Mouse (Mus musculus) urinary bladder, adult 18-20 months (tissue): Measurements from ENCODE around the gene Agxt.

ENCODE experiments used
- DNase-seq, 2 experiments: peaks; one replicate each; pipeline ENCODE4 v3.0.0; 2022; ENCODE audit warnings: low spot score in 2 of 2, mixed read lengths in 2 of 2

The Agxt gene

DNA sequence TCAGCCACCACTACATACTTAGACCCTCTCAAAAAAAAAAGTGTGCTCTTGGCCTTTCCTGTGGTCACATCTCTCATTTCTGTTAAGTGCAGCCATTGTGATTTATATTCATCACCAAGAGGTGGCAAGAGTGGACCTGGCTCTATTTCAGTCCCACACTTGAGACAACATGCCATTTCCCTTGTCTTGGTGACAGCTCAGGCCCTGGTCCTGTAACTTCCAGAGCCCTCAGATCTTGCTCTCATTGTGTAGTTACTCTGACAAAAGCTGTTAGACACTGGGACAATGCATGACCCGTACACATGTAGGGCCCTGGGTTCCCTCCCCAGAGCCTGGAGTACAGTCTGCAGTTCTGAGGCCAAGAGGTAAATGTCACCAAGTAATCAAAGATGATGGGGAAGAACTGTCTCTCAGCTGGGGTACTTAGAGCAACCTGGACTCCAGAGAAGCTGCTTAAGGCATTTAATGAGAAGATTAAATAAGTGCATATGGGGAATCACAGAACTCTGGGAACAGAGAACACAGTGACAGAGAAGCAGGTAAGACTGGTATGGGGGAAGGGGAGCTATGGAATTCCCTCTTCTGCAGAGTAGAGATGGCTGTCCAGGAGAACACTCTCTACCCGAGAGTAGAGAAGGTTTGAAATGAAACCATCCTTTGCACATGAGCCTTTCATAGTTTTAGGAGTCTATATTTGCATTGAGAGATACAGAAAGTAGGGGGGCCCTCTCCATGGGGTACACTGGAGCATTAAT, 16.0 kb downstream of the Agxt start:
- DNase-seq = no peak

DNA sequence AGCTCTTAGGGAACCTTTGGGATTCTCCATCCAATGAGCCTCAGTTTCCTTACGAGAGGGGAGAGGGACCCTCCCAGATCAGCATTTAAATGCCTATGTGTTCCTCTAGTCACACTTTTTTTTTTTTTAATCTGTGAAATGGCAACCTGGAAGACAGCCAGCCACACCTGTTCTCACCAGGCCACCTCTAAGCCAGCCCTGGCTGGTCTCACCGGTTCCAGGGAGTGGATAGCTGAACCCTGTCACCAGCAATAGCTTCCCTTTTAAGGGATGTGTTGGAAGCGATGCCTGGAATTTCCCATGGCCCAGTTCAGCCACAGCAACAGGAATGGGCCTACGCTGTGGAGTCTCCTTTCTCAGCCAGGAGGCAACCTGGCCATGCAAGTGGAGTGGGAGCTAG, 22.5 kb downstream of the Agxt start:
- peak; percentile 29 to 35 for DNase-seq

DNA sequence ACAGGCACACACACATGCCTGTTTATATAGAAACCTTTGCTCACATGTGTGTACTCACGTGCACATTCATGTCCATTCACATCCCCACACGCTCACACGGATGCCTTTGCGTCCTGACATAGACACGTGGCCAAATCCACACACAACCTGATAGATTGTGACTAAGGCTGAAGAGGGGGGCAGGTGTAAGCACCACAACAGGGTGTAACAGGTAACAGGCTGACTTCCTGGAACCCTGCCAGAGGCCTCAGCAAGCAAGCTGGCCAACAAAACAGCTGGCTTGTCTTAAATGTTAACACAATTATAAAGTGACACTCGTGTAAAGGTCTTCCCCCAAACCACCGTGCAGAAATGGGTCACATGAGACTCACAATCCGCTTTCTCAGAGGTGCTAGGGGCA, 23.9 kb downstream of the Agxt start:
- peak in 1 of 2 experiments; percentile 25 for DNase-seq

DNA sequence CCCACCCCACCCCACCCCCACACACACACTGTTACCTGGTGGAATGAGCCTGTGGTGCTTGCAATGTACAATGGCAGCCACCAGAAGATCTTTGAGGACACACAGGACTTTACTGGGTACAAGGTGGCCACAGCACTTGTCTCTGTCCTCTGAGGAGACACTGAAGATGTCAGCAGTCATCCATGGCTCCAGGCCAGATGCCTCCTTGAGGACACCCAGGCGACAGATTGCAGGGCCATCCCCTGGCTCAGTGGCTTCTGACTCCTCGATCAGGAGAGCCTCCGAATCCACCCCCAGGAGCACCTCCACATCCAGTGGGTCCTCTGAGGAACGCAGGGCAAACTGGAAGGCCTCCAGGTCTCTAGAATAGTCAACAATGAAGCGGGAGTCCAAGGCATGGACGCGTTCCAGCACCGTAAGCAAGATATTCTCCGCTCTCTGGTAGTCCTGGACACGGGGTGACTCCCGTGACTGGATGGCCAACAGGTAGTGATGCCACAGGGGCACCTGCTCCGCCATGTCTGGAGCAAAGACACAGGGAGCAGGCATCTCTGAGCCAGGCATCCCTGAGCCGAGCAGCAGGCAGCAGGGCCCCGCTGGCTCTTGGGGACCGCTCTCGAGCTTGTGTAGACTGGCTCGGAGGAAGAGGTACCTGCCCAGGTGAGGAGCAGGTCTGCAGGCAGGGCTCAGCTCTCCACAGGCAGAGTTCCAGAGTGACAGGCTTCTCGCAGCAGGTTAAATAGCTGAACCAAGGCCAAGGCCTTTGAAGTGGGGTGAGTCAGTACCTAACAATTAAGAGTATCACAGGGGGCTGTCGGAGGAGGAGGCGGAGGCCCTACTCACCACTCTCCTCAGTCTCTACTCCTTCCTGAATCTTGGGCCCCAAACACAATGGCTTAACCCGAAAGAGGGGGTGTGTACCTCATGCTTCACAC, 24.8 kb downstream of the Agxt start:
- DNase-seq = no peak

DNA sequence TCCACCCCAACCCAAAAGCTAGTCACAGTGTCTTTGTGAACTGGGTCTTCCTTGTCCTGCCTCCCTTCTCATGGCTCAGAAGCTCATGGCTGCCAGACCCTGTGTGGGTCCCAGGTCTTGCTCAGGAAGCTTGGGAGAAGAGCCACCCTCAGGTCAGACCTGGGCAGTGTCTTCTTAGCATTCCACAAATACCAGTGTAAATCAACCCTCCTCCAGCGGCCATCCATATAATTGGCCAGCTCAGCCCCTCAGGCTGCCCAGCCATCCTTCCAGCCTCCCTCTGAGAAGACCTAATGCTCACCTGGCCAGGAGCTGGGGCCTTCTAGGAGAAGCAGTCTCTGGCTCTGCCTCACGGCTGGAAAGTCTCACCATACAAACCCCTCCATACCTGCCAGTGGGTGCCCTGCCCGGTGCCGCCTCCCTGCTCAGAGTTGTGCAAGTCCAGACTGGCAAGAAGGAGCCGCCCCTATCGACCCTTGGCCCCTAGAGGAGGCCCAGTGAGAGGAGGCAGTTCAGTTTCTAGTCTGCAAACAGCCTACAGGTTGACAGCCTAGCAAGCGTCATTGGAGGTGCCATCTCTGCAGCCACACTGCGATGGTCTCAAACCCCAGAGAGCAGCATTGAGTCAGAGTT, 25.6 kb downstream of the Agxt start, which contains the start of gene 2310007B03Rik:
TSS of gene 2310007B03Rik (minus strand) at position 448 of the 633 bp plus-strand sequence.
- DNase-seq = no peak

DNA sequence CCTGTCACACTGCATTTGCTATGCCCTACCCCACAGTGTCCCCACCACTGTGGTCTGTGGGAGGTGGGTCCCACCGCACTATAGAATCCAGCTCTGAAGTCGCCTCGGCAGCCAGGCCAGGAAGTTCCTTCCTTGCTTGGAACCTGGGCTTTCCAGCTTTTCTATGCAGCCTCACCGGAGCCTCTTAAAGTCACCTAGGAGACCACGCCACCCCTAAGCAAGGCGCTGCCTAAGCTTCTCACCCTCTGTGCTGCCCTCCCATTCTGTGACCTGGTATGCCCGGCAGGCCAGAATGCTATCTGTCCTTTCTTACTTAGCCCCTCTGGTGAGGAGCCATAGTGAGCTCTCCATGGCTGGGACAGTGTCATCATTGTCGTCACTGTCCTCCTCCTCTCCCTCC, 26.3 kb downstream of the Agxt start:
- DNase-seq = no peak

DNA sequence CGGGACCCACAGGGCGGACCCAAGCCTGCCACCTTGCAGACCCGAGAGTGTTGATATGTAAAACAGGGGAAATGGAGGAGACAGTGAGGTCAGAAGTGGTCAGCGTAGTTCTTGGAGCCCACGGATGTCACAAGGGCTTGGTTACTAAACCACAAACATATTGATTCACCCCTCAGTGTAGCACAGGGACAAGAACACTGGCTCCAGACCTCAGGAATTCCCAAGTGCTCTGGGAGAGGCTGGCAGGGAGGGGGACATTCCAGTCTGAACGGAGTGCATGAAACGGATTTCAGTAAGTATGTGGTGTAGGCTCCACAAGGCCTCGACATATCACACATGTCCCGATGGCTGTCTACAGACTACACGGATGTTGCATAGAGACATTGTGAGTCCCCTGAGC, 26.9 kb downstream of the Agxt start:
- no peak for DNase-seq

DNA sequence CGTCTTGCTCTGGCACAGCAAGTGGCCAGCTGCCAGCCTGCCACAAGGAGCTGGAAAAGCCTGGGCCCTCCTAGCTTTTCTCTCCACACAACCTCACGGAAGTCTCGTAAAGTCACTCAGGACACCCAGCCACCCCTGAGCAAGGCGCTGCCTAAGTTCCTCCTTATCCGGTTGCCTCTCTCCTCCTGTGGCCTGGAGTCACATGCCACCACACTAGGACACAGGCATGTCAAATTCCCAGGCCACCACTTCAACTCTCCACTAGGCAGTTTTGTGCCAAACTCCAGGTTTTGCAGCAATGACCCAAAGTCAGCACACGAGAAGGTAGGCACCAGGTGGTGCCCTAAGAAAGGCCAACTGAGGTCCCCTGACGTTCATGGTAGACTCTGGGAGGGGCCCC, 27.5 kb downstream of the Agxt start:
- DNase-seq = no peak

DNA sequence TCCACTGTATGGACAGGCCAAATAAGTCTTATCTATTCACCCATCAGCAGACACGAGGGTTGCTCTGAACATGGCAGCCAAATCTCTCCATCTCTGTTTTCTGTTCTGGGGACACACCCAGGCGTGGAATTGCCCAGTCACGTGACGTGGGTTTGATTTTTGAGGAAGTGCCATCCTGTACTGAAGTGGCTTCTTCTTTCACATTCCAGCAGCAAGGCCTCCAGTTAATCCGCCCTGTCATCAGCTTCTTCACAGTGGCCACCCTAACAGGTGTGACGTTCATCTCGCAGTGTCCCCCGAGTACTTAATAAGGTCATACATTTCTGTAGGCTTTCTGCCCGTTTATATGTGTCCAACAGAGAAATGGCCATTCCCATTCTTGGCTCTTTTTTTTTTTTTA, 30.4 kb downstream of the Agxt start:
- DNase-seq = peak in 1 of 2 experiments; percentile 25

DNA sequence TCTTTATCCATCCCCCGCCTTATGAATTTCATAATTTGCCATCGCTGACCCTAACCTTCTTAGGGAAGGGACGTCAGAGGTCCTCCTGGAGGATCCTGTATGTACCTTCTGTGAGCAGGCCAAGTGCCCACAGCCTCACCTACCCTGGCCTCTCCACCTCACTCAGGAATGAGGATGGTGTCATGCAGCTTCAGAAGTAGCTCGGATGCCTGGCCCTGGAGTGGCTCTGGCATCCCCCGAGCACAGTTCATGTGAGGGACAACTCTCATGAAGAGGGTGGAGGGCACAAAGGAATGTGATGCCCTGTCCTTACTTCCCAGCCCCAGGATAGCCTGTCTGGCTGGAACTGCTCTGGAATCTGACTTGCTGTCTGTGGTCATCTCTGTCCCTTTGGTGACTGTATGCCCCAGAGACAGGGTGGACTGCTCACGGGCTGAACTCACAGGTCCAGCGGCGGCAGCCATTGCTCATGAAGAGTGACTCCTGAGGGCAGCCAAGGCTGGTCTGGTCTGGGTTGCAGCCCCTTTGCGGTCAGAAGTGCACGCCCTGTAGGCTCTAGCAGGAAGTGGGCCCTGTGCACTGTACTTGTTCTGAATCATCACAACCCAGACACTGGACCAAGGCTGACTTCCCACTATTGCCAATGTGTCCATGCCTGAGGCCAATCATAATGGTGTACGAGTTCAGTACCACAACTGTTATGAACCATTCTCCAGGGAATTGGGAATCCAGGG, 31.5 kb downstream of the Agxt start:
- DNase-seq = no peak

DNA sequence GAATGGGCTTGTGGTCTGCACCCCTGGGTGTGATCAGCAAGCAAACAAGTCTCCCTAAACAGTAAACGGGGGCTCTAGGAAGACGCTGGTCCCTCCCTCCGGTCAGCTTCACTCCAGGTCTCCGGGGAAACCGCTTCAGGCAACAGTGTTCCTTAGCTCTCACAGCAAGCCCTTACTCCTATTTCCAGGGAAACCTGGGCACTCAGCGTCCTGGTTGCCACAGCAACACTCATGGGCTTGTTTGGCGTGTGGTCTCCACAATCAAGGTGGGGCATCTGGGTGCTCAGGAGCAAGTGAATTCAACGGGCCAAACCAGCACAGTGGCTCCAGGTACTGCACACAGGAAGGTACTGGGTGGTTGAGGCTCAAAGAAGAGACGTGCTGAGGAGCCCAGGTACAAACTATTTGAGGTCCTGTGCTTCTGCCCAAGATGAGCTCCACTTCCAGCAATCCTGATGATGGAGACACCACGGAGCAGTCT, 33.3 kb downstream of the Agxt start, which contains the start of gene Crocc2:
TSS of gene Crocc2 (plus strand) at position 431 of the 481 bp plus-strand sequence.
- no peak for DNase-seq

DNA sequence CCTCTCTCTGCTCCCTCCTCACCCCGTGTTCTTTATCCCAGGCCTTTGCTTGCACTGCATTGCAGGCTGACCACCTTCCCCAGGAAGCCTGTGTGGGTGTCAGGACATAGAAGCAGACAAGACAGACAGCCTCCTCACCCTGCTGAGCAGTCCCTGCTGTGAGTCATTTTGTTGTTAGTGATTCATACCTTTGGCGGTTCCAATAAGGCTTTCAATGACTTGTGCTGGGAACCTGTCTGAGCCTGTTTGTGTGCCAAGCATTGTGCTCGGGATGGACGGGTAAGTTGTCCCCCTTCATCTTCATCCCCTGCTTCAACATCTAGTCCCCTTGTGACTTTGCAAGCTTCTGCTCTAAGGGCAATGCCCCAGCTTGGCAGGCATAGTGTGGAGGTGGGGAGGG, 38.6 kb downstream of the Agxt start:
- DNase-seq = no peak

DNA sequence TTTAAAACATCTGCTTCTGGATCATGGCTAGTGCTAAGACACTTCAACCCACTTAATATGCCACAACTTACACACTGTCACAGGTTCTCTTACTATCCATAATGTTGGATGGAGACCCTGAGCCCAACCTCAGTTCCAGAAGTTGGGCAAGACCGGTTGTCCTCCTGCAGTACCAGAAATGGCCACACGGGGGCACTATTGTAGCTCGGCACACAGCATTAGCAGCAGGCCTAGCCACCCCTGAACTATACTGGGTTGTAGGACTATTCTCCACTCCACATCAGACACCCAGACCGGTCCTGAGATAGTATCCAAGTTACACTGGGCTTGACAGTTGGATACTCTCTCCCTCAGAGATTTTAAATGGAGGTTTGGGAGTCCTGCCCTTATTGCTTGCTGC, 39.4 kb downstream of the Agxt start:
- DNase-seq = peak; percentile 63 to 65

DNA sequence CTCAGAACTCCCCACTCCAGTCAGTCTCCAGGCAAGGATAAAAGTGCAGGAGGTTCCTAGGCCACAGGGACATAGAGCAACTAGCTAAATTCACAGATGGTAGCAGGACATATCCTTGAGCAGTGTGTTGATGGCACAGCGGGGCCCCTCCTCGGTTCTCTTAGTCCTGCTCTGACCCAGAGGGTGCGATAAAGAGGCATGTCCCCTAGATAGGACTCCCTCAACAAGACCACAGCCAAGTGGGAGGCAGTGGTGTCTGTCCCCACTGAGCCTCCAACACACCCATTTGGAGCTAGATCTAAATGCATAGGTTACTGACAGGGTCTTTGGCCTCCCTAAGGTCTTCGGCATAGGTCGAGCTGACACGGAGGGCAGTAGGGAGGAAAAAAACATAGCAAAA, 40.8 kb downstream of the Agxt start:
- DNase-seq = no peak

DNA sequence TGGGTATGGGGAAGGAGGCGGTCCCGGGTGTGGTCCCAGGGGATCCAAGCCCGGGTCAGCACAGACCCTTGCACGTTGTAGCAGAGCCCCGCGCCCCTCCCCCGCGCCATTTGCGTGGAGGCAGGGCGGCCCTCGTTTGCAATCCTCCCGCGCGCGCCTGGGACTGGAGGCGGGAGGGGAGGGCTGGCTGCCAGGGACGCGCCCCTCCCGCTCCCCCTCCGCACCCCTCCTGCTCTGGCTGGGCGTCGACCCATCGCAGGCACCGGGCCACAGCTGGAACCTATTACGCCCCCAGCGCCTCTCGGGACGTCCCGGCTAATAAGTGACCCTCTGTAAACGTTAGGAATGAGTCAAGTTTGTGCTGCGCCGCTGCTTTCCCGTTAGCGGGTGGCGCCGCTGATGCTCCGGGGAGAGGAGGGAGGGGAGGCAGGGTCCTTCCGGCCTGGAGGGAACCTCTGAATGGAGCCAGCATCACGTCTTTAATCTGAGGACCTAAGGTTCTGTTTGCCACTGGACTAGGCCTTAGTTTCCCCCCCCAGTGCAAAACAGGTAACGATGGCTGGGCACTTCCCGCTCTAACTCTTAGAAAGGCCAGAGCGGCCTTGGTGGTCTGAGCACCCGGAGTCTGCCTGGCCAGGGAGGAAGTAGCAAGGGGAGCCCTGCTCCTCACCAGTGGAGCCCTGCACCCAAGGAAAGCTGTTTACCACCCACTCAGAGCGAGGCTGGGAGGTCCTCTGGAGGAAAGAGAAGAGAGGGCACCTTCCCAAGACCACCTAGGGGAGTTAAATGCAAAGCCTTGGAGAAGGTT, 41.7 kb downstream of the Agxt start:
- DNase-seq = peak; percentile 30 to 72

DNA sequence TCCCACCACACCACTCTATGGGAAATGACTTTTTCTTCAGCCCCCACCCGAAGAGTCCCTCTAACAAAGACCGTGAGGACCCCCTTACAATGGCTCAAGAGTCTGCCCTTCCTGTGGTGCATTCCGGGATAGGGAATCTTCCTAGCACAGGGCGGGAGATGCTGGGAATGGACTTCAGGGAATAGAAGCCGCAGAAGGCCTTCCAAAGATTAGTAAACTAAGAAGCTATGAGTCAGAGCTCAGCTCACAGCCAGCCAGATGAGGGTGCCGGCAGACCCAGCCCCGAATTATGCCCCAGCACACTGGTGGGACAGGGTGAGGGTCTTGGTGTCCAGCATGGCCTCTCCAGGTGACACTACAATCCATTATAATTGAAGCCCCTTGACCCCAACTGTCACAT, 47.2 kb downstream of the Agxt start:
- DNase-seq = no peak

DNA sequence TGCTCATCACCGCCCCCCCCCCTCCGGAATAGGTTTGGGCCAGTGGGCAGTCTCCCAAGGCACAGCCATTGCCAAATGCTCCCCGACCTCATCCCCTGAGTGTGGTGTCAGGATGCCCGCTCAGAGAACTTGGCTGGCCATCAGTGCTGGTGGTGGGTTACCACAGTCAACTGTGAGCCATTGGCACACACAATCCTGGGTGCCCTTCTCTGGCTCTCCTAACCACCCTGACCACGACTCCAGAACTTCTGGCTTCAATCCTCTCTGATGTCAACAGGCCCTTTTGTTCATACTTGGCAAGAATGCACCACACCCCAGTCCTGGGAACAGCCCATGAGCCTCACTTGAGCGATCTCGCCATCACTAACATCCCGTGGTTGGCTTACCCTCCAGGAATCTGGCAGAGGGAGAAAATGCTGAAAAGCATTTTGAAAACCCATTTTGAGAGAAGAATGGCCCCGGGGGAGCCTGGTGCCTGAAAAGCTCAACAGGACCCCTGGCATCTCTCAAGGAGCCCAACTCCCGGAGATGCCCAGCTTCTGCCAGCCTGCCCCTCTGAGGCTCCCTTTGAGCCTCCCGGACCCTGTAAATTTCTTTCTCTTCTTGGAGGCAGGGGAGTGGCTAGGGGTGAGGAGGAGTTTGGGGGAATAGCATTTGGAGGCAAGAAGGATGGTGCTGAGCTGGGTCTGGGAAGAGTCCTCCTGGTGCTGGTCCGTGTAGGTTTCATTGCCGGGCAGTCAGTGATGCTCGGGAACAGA, 49.2 kb downstream of the Agxt start:
- DNase-seq = no peak

DNA sequence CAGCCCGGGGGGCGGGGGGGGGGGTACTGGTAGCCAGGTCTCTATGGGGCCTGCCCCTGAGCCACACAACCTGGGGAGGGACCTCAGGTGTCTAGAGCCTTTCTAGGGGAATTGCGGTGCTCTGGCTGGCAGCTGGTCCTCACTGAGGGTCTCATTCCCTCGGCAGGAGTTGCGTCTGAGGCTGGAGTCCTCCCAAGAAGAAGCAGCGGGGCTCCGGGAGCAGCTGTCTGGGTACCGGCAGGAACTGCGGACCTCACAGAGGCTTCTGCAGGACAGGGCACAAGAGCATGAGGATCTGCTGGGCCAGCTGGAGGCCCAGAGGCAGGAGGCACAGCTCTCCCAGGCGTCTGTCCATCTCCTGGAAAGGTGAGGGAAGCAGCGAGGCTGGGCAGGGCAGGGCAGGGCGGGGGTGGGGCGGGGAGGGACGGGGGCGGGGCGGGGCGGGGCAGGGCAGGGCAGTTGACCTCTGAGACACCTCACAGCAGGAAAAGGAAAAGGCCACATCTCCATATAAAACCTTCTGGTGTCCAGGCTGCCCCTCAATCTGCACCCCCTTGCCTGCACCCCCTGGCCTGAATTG, 55.8 kb downstream of the Agxt start:
- DNase-seq = no peak

DNA sequence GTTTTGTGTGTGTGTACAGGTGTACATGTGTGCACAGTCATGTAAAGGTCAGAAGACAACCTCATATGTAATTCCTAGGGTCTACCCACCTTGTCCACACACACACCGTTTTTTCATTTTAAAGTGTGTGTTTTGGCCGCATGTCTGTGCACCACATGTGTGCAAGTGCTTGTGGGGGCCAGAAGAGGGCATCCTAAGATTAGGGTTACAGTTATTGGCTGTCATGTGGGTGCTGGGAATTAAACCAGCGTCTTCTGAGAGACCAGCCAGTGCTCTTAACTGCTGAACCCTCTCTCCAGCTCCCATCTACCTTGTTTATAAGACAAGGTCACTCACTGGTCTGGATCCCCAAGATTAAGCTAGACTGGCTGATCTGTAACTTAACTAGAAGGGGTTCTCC, 59.9 kb downstream of the Agxt start:
- no peak for DNase-seq
